29 mouse cellular contexts compared by ENCODE assay signal in the genomic region with DNA sequence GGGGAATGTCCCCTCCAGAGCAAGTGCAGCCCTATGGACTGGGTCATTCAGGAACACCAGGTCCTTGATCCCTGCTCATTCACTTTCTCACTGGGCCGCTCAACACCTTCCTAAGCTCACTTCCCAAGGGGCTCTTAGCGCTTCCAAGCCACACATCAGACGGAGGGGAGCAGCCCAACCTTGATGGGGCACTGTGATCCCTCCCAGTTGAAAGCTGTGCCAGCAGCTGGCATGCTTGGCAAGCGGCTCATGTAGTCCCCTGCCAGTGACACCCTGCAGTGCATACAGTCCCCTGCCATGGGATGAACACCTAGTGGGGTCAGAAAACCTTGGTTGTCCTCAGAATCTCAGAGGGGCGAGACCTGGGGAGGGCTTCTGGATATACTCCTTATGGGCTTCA. TPM values are rescaled to one million over a fixed set of nuclear protein-coding genes. Genes with fewer than 3 reads are reported as not detected.
DNase-seq lines count a peak whose midpoint lies in the region; ATAC-seq and TF ChIP-seq lines count a peak whose summit lies in the region.
"Had no signal": no experiment of that assay in that cellular context is flagged by ENCODE, and none has a peak within 500 bp of the region (broad histone marks: within the 10 kb centered on the region; RNA-seq: fewer than 3 reads in every experiment).

No protein-coding gene starts in this region.

- peak; percentile 66 for DNase-seq in adrenal gland, postnatal 14 days
- no peak for DNase-seq in adrenal gland, adult 8-10 months
- peak; percentile 49 for DNase-seq in hindbrain, postnatal 0 days (ENCODE audit: low spot score)
- no peak for DNase-seq in hindbrain, embryonic 11.5 days (ENCODE audit: low spot score)
- DNase-seq in limb, embryonic 10.5 days (ENCODE audit: low spot score), result no peak
- DNase-seq in cerebellum, postnatal 4 days (ENCODE audit: low spot score in 2 of 2), result no peak
- DNase-seq: cerebellum, adult 11-12 months; cerebellum, postnatal 14 days; embryo, embryonic 11 days; gastrocnemius, adult 2 months; lung, postnatal 10 days; retina, postnatal 1 day; thymus, postnatal 36 days had no signal

- no peaks in the 10 kb centered on the region for H3K36me3 ChIP-seq in hindbrain, postnatal 0 days (ENCODE audit: insufficient read depth, low read length)
- no peaks in the 10 kb centered on the region for H3K36me3 ChIP-seq in hindbrain, embryonic 11.5 days (ENCODE audit: control insufficient read depth, insufficient read depth, low read length)
- peaks cover 5% of the 10 kb centered on the region; the same call in 1 of the 2 replicates for H3K36me3 ChIP-seq in limb, embryonic 12.5 days
- peaks cover 31% of the 10 kb centered on the region for H3K36me3 ChIP-seq in limb, embryonic 10.5 days
- H3K36me3 ChIP-seq: heart, embryonic 13.5 days; limb, embryonic 15.5 days; liver, embryonic 15.5 days; midbrain, embryonic 12.5 days had no signal

- peaks cover 18% of the 10 kb centered on the region for H3K4me1 ChIP-seq in hindbrain, postnatal 0 days (ENCODE audit: insufficient read depth, low read length)
- peaks cover 44% of the 10 kb centered on the region for H3K4me1 ChIP-seq in hindbrain, embryonic 11.5 days (replicated peaks; ENCODE audit: control insufficient read depth, insufficient read depth, low read length)
- H3K4me1 ChIP-seq in limb, embryonic 12.5 days (replicated peaks), result peaks cover 64% of the 10 kb centered on the region
- peaks cover 94% of the 10 kb centered on the region for H3K4me1 ChIP-seq in limb, embryonic 10.5 days

- H3K4me2 ChIP-seq in hindbrain, postnatal 0 days (ENCODE audit: low read depth, low read length), result no peak overlapping the region
- no peak overlapping the region for H3K4me2 ChIP-seq in hindbrain, embryonic 11.5 days (replicated peaks; ENCODE audit: low read depth, low read length)
- no peak overlapping the region for H3K4me2 ChIP-seq in limb, embryonic 12.5 days
- H3K4me2 ChIP-seq: heart, embryonic 13.5 days; limb, embryonic 15.5 days; liver, embryonic 15.5 days; midbrain, embryonic 12.5 days had no signal

- no peak for TF ChIP-seq CTCF in hindbrain, postnatal 0 days (IDR thresholded peaks at IDR 0.05; ENCODE audit: low read depth)

- WGBS in hindbrain, postnatal 0 days, result 49% methylated on average over 5 of the region's 5 CpGs
- whole genome bisulfite sequencing in hindbrain, embryonic 11.5 days, result 83% methylated on average over 5 of the region's 5 CpGs
- WGBS in limb, embryonic 12.5 days, result 80% methylated on average over 5 of the region's 5 CpGs
- 87% methylated on average over 5 of the region's 5 CpGs for WGBS in limb, embryonic 10.5 days

- no peaks in the 10 kb centered on the region for H3K9me3 ChIP-seq in hindbrain, postnatal 0 days (ENCODE audit: low read length)
- no peaks in the 10 kb centered on the region for H3K9me3 ChIP-seq in hindbrain, embryonic 11.5 days (ENCODE audit: control insufficient read depth, low read length)
- no peaks in the 10 kb centered on the region for H3K9me3 ChIP-seq in limb, embryonic 12.5 days
- H3K9me3 ChIP-seq in limb, embryonic 10.5 days (replicated peaks), result no peaks in the 10 kb centered on the region
- H3K9me3 ChIP-seq: heart, embryonic 13.5 days; limb, embryonic 15.5 days; liver, embryonic 15.5 days; midbrain, embryonic 12.5 days had no signal

- H3K27ac ChIP-seq in hindbrain, postnatal 0 days, result no peak overlapping the region
- H3K27ac ChIP-seq in hindbrain, embryonic 11.5 days (ENCODE audit: low read depth, low read length), result no peak overlapping the region
- no peak overlapping the region for H3K27ac ChIP-seq in limb, embryonic 12.5 days
- no peak overlapping the region for H3K27ac ChIP-seq in limb, embryonic 10.5 days
- H3K27ac ChIP-seq: gastrocnemius, adult 2 months; heart, embryonic 13.5 days; limb, embryonic 15.5 days; liver, embryonic 15.5 days; midbrain, embryonic 12.5 days had no signal

- H3K9ac ChIP-seq in hindbrain, postnatal 0 days (replicated peaks; ENCODE audit: low read length), result no peak overlapping the region
- H3K9ac ChIP-seq in hindbrain, embryonic 11.5 days (ENCODE audit: low read depth, low read length), result no peak overlapping the region
- H3K9ac ChIP-seq in limb, embryonic 12.5 days (replicated peaks), result 0 out of 2 replicates have a peak overlapping the region, but pooled peaks have one; percentile 12
- H3K9ac ChIP-seq: heart, embryonic 13.5 days; limb, embryonic 15.5 days; liver, embryonic 15.5 days; midbrain, embryonic 12.5 days had no signal

- ATAC-seq in hindbrain, postnatal 0 days, result no peak
- ATAC-seq in hindbrain, embryonic 11.5 days (ENCODE audit: low FRiP score), result no peak
- ATAC-seq in limb, embryonic 12.5 days (ENCODE audit: insufficient number of reproducible peaks, insufficient read depth, low FRiP score, low TSS enrichment, low read depth), result no peak

- no peak overlapping the region for H3K4me3 ChIP-seq in hindbrain, postnatal 0 days (ENCODE audit: low read length)
- H3K4me3 ChIP-seq in hindbrain, embryonic 11.5 days (ENCODE audit: low read depth, low read length), result no peak overlapping the region
- no peak overlapping the region for H3K4me3 ChIP-seq in limb, embryonic 12.5 days (replicated peaks)
- no peak overlapping the region for H3K4me3 ChIP-seq in limb, embryonic 10.5 days
- H3K4me3 ChIP-seq: gastrocnemius, adult 2 months; heart, embryonic 13.5 days; limb, embryonic 15.5 days; liver, embryonic 15.5 days; midbrain, embryonic 12.5 days had no signal

- no peaks in the 10 kb centered on the region for H3K27me3 ChIP-seq in hindbrain, postnatal 0 days (ENCODE audit: insufficient read depth, low read length)
- no peaks in the 10 kb centered on the region for H3K27me3 ChIP-seq in hindbrain, embryonic 11.5 days (ENCODE audit: control insufficient read depth, insufficient read depth, low read length)
- no peaks in the 10 kb centered on the region for H3K27me3 ChIP-seq in limb, embryonic 12.5 days
- no peaks in the 10 kb centered on the region for H3K27me3 ChIP-seq in limb, embryonic 10.5 days (ENCODE audit: low read depth, poor library complexity, severe bottlenecking)
- H3K27me3 ChIP-seq: limb, embryonic 15.5 days had no signal

RNA-seq across cellular contexts. Expression of gene Fignl2, which starts 4.3 kb away (rescaled TPM):
- total RNA-seq in adrenal gland, postnatal 14 days (2021), result 7.9 and 8.8 TPM in 2 replicates
- 1 to 10 TPM; 6.4 to 9.1 (median 7.4) TPM for total RNA-seq in adrenal gland, adult 8-10 months (2022)
- total RNA-seq in hindbrain, postnatal 0 days (2014; rRNA removed), result 2.3 and 4.0 TPM in 2 replicates
- polyA plus RNA-seq in hindbrain, postnatal 0 days (2015; fragmentation: Nextera tagmentation; extraction: Ambion mirVana), result 0.10 and 0.11 TPM in 2 replicates
- polyA plus RNA-seq in hindbrain, embryonic 11.5 days (2014; fragmentation: Nextera tagmentation; extraction: Ambion mirVana), result 1.2 and 2.1 TPM in 2 replicates
- polyA plus RNA-seq in limb, embryonic 12.5 days (2016; fragmentation: Nextera tagmentation; extraction: Ambion mirVana), result 0.38 and 0.56 TPM in 2 replicates
- 0.98 and 1.9 TPM in 2 replicates for polyA plus RNA-seq in limb, embryonic 10.5 days (2016; fragmentation: Nextera tagmentation; extraction: Ambion mirVana)
- total RNA-seq: CH12.LX; granulocyte monocyte progenitor cell, adult 5-6 weeks; MEL had no signal

RNA-seq across cellular contexts. Expression of gene Gm47841, which starts 26.9 kb away (rescaled TPM):
- total RNA-seq in adrenal gland, postnatal 14 days (2021), result 0.49 TPM in 1 of 2 replicates, not detected in the other
- total RNA-seq in adrenal gland, adult 8-10 months (2022), result under 1 TPM in 1 of 4 experiments, not detected in 3; 0.38 TPM
- not detected in 2 replicates for total RNA-seq in hindbrain, postnatal 0 days (2014; rRNA removed)
- not detected in 2 replicates for polyA plus RNA-seq in hindbrain, postnatal 0 days (2015; fragmentation: Nextera tagmentation; extraction: Ambion mirVana)
- not detected in 2 replicates for polyA plus RNA-seq in hindbrain, embryonic 11.5 days (2014; fragmentation: Nextera tagmentation; extraction: Ambion mirVana)
- not detected in 2 replicates for polyA plus RNA-seq in limb, embryonic 12.5 days (2016; fragmentation: Nextera tagmentation; extraction: Ambion mirVana)
- not detected in 2 replicates for polyA plus RNA-seq in limb, embryonic 10.5 days (2016; fragmentation: Nextera tagmentation; extraction: Ambion mirVana)
- total RNA-seq: CH12.LX; gastrocnemius, adult 2 months; granulocyte monocyte progenitor cell, adult 5-6 weeks; heart, postnatal 25 days; layer of hippocampus, postnatal 10 days; megakaryocyte progenitor cell, adult 5-6 weeks; MEL; monocyte, adult 5-6 weeks had no signal
- polyA plus RNA-seq: forebrain, embryonic 11.5 days; heart, embryonic 13.5 days; large intestine, adult 2 months; limb, embryonic 15.5 days; liver, embryonic 15.5 days; midbrain, embryonic 12.5 days; neural tube, embryonic 11.5 days had no signal

RNA-seq across cellular contexts. Expression of gene Ankrd33, which starts 41.5 kb away (rescaled TPM):
- total RNA-seq in adrenal gland, postnatal 14 days (2021), result not detected in 2 replicates
- total RNA-seq in adrenal gland, adult 8-10 months (2022), result 1 to 10 TPM in 1 of 4 experiments, under 1 TPM in 3; 0.75 to 1.1 (median 0.79) TPM
- not detected in 2 replicates for total RNA-seq in hindbrain, postnatal 0 days (2014; rRNA removed)
- polyA plus RNA-seq in hindbrain, postnatal 0 days (2015; fragmentation: Nextera tagmentation; extraction: Ambion mirVana), result not detected in 2 replicates
- not detected in 2 replicates for polyA plus RNA-seq in hindbrain, embryonic 11.5 days (2014; fragmentation: Nextera tagmentation; extraction: Ambion mirVana)
- not detected in 2 replicates for polyA plus RNA-seq in limb, embryonic 12.5 days (2016; fragmentation: Nextera tagmentation; extraction: Ambion mirVana)
- polyA plus RNA-seq in limb, embryonic 10.5 days (2016; fragmentation: Nextera tagmentation; extraction: Ambion mirVana), result not detected in 2 replicates
- total RNA-seq: CH12.LX; gastrocnemius, adult 2 months; granulocyte monocyte progenitor cell, adult 5-6 weeks; heart, postnatal 25 days; layer of hippocampus, postnatal 10 days; left cerebral cortex, postnatal 10 days; megakaryocyte progenitor cell, adult 5-6 weeks; MEL; monocyte, adult 5-6 weeks had no signal
- polyA plus RNA-seq: forebrain, embryonic 11.5 days; heart, embryonic 13.5 days; large intestine, adult 2 months; limb, embryonic 15.5 days; liver, embryonic 15.5 days; midbrain, embryonic 12.5 days; neural tube, embryonic 11.5 days had no signal

RNA-seq across cellular contexts. Expression of gene Acvrl1, which starts 54.3 kb away (rescaled TPM):
- total RNA-seq in adrenal gland, postnatal 14 days (2021), result 16.7 and 20.7 TPM in 2 replicates
- 10 to 100 TPM; 14.5 to 24.7 (median 21.5) TPM for total RNA-seq in adrenal gland, adult 8-10 months (2022)
- total RNA-seq in hindbrain, postnatal 0 days (2014; rRNA removed), result 16.8 and 21.6 TPM in 2 replicates
- 7.0 and 7.3 TPM in 2 replicates for polyA plus RNA-seq in hindbrain, postnatal 0 days (2015; fragmentation: Nextera tagmentation; extraction: Ambion mirVana)
- 4.8 and 5.5 TPM in 2 replicates for polyA plus RNA-seq in hindbrain, embryonic 11.5 days (2014; fragmentation: Nextera tagmentation; extraction: Ambion mirVana)
- polyA plus RNA-seq in limb, embryonic 12.5 days (2016; fragmentation: Nextera tagmentation; extraction: Ambion mirVana), result 7.3 and 7.4 TPM in 2 replicates
- polyA plus RNA-seq in limb, embryonic 10.5 days (2016; fragmentation: Nextera tagmentation; extraction: Ambion mirVana), result 7.2 and 8.3 TPM in 2 replicates

Comparison
In these comparisons a context has a peak if more than half of its experiments do, and no peak if none do; other contexts are left out.
1. DNase-seq: peak in adrenal gland, postnatal 14 days (single experiment) and hindbrain, postnatal 0 days (single experiment); none in adrenal gland, adult 8-10 months (single experiment), hindbrain, embryonic 11.5 days (single experiment), limb, embryonic 10.5 days (single experiment) and cerebellum, postnatal 4 days (0 of 2).